Mouse (Mus musculus) intestine, embryonic 14.5 days (tissue): Measurements from ENCODE around the gene Lrig3. TPM values are rescaled to one million over a fixed set of nuclear protein-coding genes. Genes with fewer than 3 reads are reported as not detected.

Experiments
- ATAC-seq: fragments of 200-750 bp; cut with Nextera tagmentation; replicated peaks from 2 replicates; pipeline ENCODE4 v1.8.0; 2017; ENCODE audit warnings: low read depth, moderate number of reproducible peaks, moderate TSS enrichment, moderate library complexity; ENCODE audit not compliant: low FRiP score, low TSS enrichment
- DNase-seq: peaks from one replicate; pipeline ENCODE4 v3.0.0-alpha.2; 2018; ENCODE audit warnings: low spot score
- H3K27ac ChIP-seq: fragments of 300-500 bp; sonication (generic); 2 replicates; pipeline ENCODE4 v1.5.1; 2014; ENCODE audit warnings: low read depth, mild to moderate bottlenecking, control low read depth
- H3K27me3 ChIP-seq: fragments of 300-500 bp; sonication (generic); replicated peaks from 2 replicates; pipeline ENCODE4 v1.6.1; 2014; ENCODE audit warnings: low read length, control low read depth; ENCODE audit not compliant: control insufficient read depth, insufficient read depth
- H3K36me3 ChIP-seq: fragments of 300-500 bp; sonication (generic); 2 replicates; pipeline ENCODE4 v1.6.1; 2014; ENCODE audit warnings: low read length, control low read depth; ENCODE audit not compliant: control insufficient read depth, insufficient read depth
- H3K4me1 ChIP-seq: fragments of 300-500 bp; sonication (generic); replicated peaks from 2 replicates; pipeline ENCODE4 v1.6.1; 2014; ENCODE audit warnings: low read length, control low read depth, mixed read lengths; ENCODE audit not compliant: control insufficient read depth, insufficient read depth
- H3K4me2 ChIP-seq: fragments of 300-500 bp; sonication (generic); 2 replicates; pipeline ENCODE4 v1.6.1; 2014; ENCODE audit warnings: low read length
- H3K4me3 ChIP-seq: fragments of 300-500 bp; sonication (generic); 2 replicates; pipeline ENCODE4 v1.5.1; 2014; ENCODE audit warnings: low read depth, low read length, control low read depth, mixed read lengths
- H3K9ac ChIP-seq: fragments of 300-500 bp; sonication (generic); 2 replicates; pipeline ENCODE4 v1.6.1; 2014; ENCODE audit warnings: mild to moderate bottlenecking, low read length
- H3K9me3 ChIP-seq: fragments of 300-500 bp; sonication (generic); 2 replicates; pipeline ENCODE4 v1.6.1; 2016; ENCODE audit warnings: low read length, control low read depth; ENCODE audit not compliant: control insufficient read depth
- WGBS: fragments of 180-500 bp; shearing (Covaris S2); extraction: QIAGEN DNeasy Blood & Tissue Kit; methylation state at CpG from one replicate; pipeline ENCODE4 v1.1.7; 2014; 5-methylcytosine and 5-hydroxymethylcytosine counted together
- polyA plus RNA-seq: library from polyadenylated mRNA; unstranded; fragments of >200 nt; fragmentation: Nextera tagmentation; extraction: Ambion mirVana; gene quantifications from 2 replicates; pipeline ENCODE4 v1.2.1, GENCODE M21; 2014

Gene Lrig3
- polyA plus RNA-seq, 1 experiment from 2014 or later = 23.0 TPM

- no peak overlapping the region for H3K9ac ChIP-seq
- ATAC-seq = no peak; the same call in 1 of the 2 replicates
These were observed 28.2 kb upstream of the Lrig3 start for GRCm38 (mm10) chr10:125937517-125938497.

GRCm38 (mm10) chr10:125938528-125939402, 27.2 kb upstream of the Lrig3 start:
- 52% methylated on average over 12 of the region's 12 CpGs for WGBS
- ATAC-seq = peak; percentile 52

More at GRCm38 (mm10) chr10:125937517-125938497, 28.2 kb upstream of the Lrig3 start:
- Histone ChIP-seq H3K4me2 (0 out of 2 replicates have a peak overlapping the region, but pooled peaks have one; percentile 14), H3K4me1 (peaks cover 11% of the 10 kb centered on the region; the same call in 1 of the 2 replicates), H3K4me3 (no peak overlapping the region), H3K27me3 (no peaks in the 10 kb centered on the region), H3K36me3 (no peaks in the 10 kb centered on the region), H3K27ac (0 out of 2 replicates have a peak overlapping the region, but pooled peaks have one; percentile 23), H3K9me3 (no peaks in the 10 kb centered on the region)
- DNase-seq = no peak
- 41% methylated on average over 11 of the region's 11 CpGs for WGBS

GRCm38 (mm10) chr10:125940316-125941059, 25.5 kb upstream of the Lrig3 start:
- 74% methylated on average over 11 of the region's 11 CpGs for WGBS
- Histone ChIP-seq H3K4me3 (no peak overlapping the region), H3K9ac (no peak overlapping the region), H3K27ac (no peak overlapping the region), H3K4me1 (peaks cover 11% of the 10 kb centered on the region; the same call in 1 of the 2 replicates), H3K9me3 (no peaks in the 10 kb centered on the region), H3K36me3 (no peaks in the 10 kb centered on the region), H3K4me2 (no peak overlapping the region), H3K27me3 (no peaks in the 10 kb centered on the region)
- DNase-seq = peak; percentile 38
- ATAC-seq = no peak

More at GRCm38 (mm10) chr10:125938528-125939402, 27.2 kb upstream of the Lrig3 start:
- no peaks in the 10 kb centered on the region for H3K27me3 ChIP-seq
- H3K4me2 ChIP-seq = 0 out of 2 replicates have a peak overlapping the region, but pooled peaks have one; percentile 14
- H3K4me3 ChIP-seq = no peak overlapping the region
- no peaks in the 10 kb centered on the region for H3K9me3 ChIP-seq
- H3K27ac ChIP-seq = no peak overlapping the region
- peaks cover 11% of the 10 kb centered on the region; the same call in 1 of the 2 replicates for H3K4me1 ChIP-seq
- DNase-seq = no peak
- no peaks in the 10 kb centered on the region for H3K36me3 ChIP-seq
- no peak overlapping the region for H3K9ac ChIP-seq

- WGBS = 46% methylated on average over 5 of the region's 5 CpGs
- H3K4me3 ChIP-seq = no peak overlapping the region
- no peaks in the 10 kb centered on the region for H3K9me3 ChIP-seq
- no peaks in the 10 kb centered on the region for H3K36me3 ChIP-seq
- H3K4me1 ChIP-seq = peaks cover 4% of the 10 kb centered on the region; the same call in 1 of the 2 replicates
- ATAC-seq (no peak), DNase-seq (no peak)
- no peak overlapping the region for H3K4me2 ChIP-seq
- no peaks in the 10 kb centered on the region for H3K27me3 ChIP-seq
- H3K27ac ChIP-seq = no peak overlapping the region
- no peak overlapping the region for H3K9ac ChIP-seq
These were observed 22.9 kb upstream of the Lrig3 start for GRCm38 (mm10) chr10:125943098-125943497.

GRCm38 (mm10) chr10:125944762-125945504, 21.0 kb upstream of the Lrig3 start:
- H3K27ac ChIP-seq = no peak overlapping the region
- peak; percentile 51 for DNase-seq
- H3K9ac ChIP-seq = no peak overlapping the region
- H3K27me3 ChIP-seq = no peaks in the 10 kb centered on the region
- H3K36me3 ChIP-seq = no peaks in the 10 kb centered on the region
- whole genome bisulfite sequencing = 57% methylated on average over 11 of the region's 11 CpGs
- no peak for ATAC-seq
- H3K4me3 ChIP-seq = no peak overlapping the region
- no peaks in the 10 kb centered on the region for H3K9me3 ChIP-seq
- H3K4me2 ChIP-seq = no peak overlapping the region
- peaks cover 12% of the 10 kb centered on the region for H3K4me1 ChIP-seq

- H3K9ac ChIP-seq = no peak overlapping the region
- no peak overlapping the region for H3K4me3 ChIP-seq
- H3K27me3 ChIP-seq = no peaks in the 10 kb centered on the region
- ATAC-seq = peak; percentile 72
- peak overlapping the region; percentile 70 for H3K27ac ChIP-seq
- no peaks in the 10 kb centered on the region for H3K9me3 ChIP-seq
- peak overlapping the region; percentile 36 for H3K4me2 ChIP-seq
- DNase-seq = no peak
- peaks cover 9% of the 10 kb centered on the region for H3K4me1 ChIP-seq
- WGBS = 28% methylated on average over 15 of the region's 15 CpGs
- H3K36me3 ChIP-seq = no peaks in the 10 kb centered on the region
These were observed 17.0 kb upstream of the Lrig3 start for GRCm38 (mm10) chr10:125948842-125949474.

GRCm38 (mm10) chr10:125951633-125952032, 14.3 kb upstream of the Lrig3 start:
- no peaks in the 10 kb centered on the region for H3K27me3 ChIP-seq
- no peaks in the 10 kb centered on the region for H3K9me3 ChIP-seq
- no peak overlapping the region for H3K27ac ChIP-seq
- H3K4me3 ChIP-seq = no peak overlapping the region
- H3K4me1 ChIP-seq = peaks cover 9% of the 10 kb centered on the region
- H3K36me3 ChIP-seq = no peaks in the 10 kb centered on the region
- H3K4me2 ChIP-seq = no peak overlapping the region
- WGBS = 37% methylated on average over 5 of the region's 5 CpGs
- DNase-seq (peak; percentile 48), ATAC-seq (no peak)
- H3K9ac ChIP-seq = no peak overlapping the region
